In the genomic region with DNA sequence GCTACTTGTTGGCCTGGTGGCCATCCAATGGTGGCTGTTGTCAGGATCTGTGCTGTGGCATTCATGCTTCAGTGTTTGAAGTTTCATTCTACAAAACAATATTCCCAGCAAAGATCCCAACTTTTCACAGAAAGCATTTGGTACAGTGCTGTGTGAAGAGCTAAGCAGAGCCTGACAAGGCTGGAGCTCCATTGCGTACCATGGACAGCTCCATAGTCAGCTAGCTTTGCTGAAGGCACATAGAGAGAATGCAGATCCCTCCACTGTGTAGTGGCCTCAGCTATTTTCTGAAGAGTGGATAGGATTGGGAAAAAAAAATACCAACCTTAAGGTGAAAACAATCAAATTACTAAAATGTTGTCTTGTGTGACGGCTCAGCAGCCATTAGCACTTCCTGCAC, we compare ENCODE assay signal across 10 mouse cellular contexts. TPM values are rescaled to one million over a fixed set of nuclear protein-coding genes. Genes with fewer than 3 reads are reported as not detected.
A peak's percentile ranks its signal among the peaks of the same experiment; 100 is the strongest.
DNase-seq lines count a peak whose midpoint lies in the region; ATAC-seq and TF ChIP-seq lines count a peak whose summit lies in the region.
"Had no signal": no experiment of that assay in that cellular context is flagged by ENCODE, and none has a peak within 500 bp of the region (broad histone marks: within the 10 kb centered on the region; RNA-seq: fewer than 3 reads in every experiment).

No protein-coding gene starts in this region.

- H3K27ac ChIP-seq in kidney, embryonic 16.5 days (ENCODE audit: low read length) = no peak overlapping the region
- no peak overlapping the region for H3K27ac ChIP-seq in MEL (ENCODE audit: control insufficient read depth, low read depth, low read length)
- H3K27ac ChIP-seq in liver, postnatal 0 days (ENCODE audit: low read depth) = no peak overlapping the region
- H3K27ac ChIP-seq in forebrain, embryonic 12.5 days = no peak overlapping the region
- H3K27ac ChIP-seq: embryonic facial prominence, embryonic 12.5 days; heart, adult 2 months had no signal

- H3K4me3 ChIP-seq in kidney, embryonic 16.5 days (ENCODE audit: low read length) = no peak overlapping the region
- no peak overlapping the region for H3K4me3 ChIP-seq in MEL (ENCODE audit: control insufficient read depth in 1 of 2, insufficient read depth in 1 of 2, low read depth in 2 of 2, low read length in 2 of 2)
- H3K4me3 ChIP-seq in liver, postnatal 0 days (ENCODE audit: low read depth, low read length) = no peak overlapping the region
- no peak overlapping the region for H3K4me3 ChIP-seq in forebrain, embryonic 12.5 days (replicated peaks)
- H3K4me3 ChIP-seq: embryonic facial prominence, embryonic 12.5 days; heart, adult 2 months had no signal

- peak; percentile 43 for DNase-seq in kidney, postnatal 14 days
- DNase-seq in MEL (ENCODE audit: low read depth, low spot score) = peak; percentile 47
- DNase-seq in adrenal gland, postnatal 36 days = peak; percentile 24 to 45
- peak; percentile 2 for DNase-seq in lung, postnatal 36 days
- DNase-seq in liver, postnatal 0 days = no peak
- no peak for DNase-seq in thymus, postnatal 10 days (ENCODE audit: low spot score in 2 of 2)
- DNase-seq: heart, adult 2 months had no signal

- H3K36me3 ChIP-seq in kidney, embryonic 16.5 days (ENCODE audit: insufficient read depth, low read length) = no peaks in the 10 kb centered on the region
- H3K36me3 ChIP-seq in MEL (ENCODE audit: control insufficient read depth in 1 of 2, insufficient read depth in 2 of 2, low read length in 2 of 2) = no peaks in the 10 kb centered on the region
- no peaks in the 10 kb centered on the region for H3K36me3 ChIP-seq in liver, postnatal 0 days (replicated peaks; ENCODE audit: insufficient read depth, low read length)
- H3K36me3 ChIP-seq in forebrain, embryonic 12.5 days (replicated peaks) = no peaks in the 10 kb centered on the region
- H3K36me3 ChIP-seq: embryonic facial prominence, embryonic 12.5 days had no signal

- H3K4me2 ChIP-seq in kidney, embryonic 16.5 days (replicated peaks; ENCODE audit: low read depth, low read length) = no peak overlapping the region
- H3K4me2 ChIP-seq in liver, postnatal 0 days (ENCODE audit: low read depth, low read length) = no peak overlapping the region
- no peak overlapping the region for H3K4me2 ChIP-seq in forebrain, embryonic 12.5 days
- H3K4me2 ChIP-seq: embryonic facial prominence, embryonic 12.5 days had no signal

- H3K4me1 ChIP-seq in kidney, embryonic 16.5 days (ENCODE audit: insufficient read depth, low read length) = no peaks in the 10 kb centered on the region
- H3K4me1 ChIP-seq in MEL (ENCODE audit: control insufficient read depth in 1 of 2, insufficient read depth in 2 of 2, low read length in 2 of 2) = no peaks in the 10 kb centered on the region
- no peaks in the 10 kb centered on the region for H3K4me1 ChIP-seq in liver, postnatal 0 days (ENCODE audit: insufficient read depth)
- H3K4me1 ChIP-seq in forebrain, embryonic 12.5 days = no peaks in the 10 kb centered on the region
- H3K4me1 ChIP-seq: embryonic facial prominence, embryonic 12.5 days had no signal

- no peak for TF ChIP-seq POLR2A in MEL (IDR thresholded peaks at IDR 0.05; ENCODE audit: control insufficient read depth in 1 of 2, insufficient read depth in 1 of 2, low read depth in 1 of 2, low read length in 2 of 2, poor library complexity in 1 of 2)

- no peak for TF ChIP-seq RAD21 in MEL (IDR thresholded peaks at IDR 0.05; ENCODE audit: low read depth, low read length)

- TF ChIP-seq EP300 in MEL (IDR thresholded peaks at IDR 0.05; ENCODE audit: low read depth in 1 of 2, low read length in 2 of 2) = no peak
- no peak for TF ChIP-seq EP300 in liver, postnatal 0 days (IDR thresholded peaks at IDR 0.05; ENCODE audit: low read depth)

- WGBS in kidney, embryonic 16.5 days = 55% methylated on average over 2 of the region's 2 CpGs
- WGBS in liver, postnatal 0 days (ENCODE audit: insufficient replicate concordance) = 44% methylated on average over 2 of the region's 2 CpGs
- 69% methylated on average over 2 of the region's 2 CpGs for WGBS in forebrain, embryonic 12.5 days

- no peak for ATAC-seq in kidney, embryonic 16.5 days (ENCODE audit: low FRiP score, low TSS enrichment)
- ATAC-seq in liver, postnatal 0 days = no peak
- ATAC-seq in forebrain, embryonic 12.5 days (ENCODE audit: low FRiP score) = no peak

- no peaks in the 10 kb centered on the region for H3K79me2 ChIP-seq in MEL (ENCODE audit: control insufficient read depth, insufficient read depth, low read length, poor library complexity)

- no peaks in the 10 kb centered on the region for H3K27me3 ChIP-seq in kidney, embryonic 16.5 days (ENCODE audit: insufficient read depth, low read length)
- no peaks in the 10 kb centered on the region for H3K27me3 ChIP-seq in MEL (ENCODE audit: control insufficient read depth in 1 of 2, insufficient read depth in 2 of 2, low read length in 2 of 2)
- no peaks in the 10 kb centered on the region for H3K27me3 ChIP-seq in liver, postnatal 0 days (ENCODE audit: insufficient read depth, low read length)
- no peaks in the 10 kb centered on the region for H3K27me3 ChIP-seq in forebrain, embryonic 12.5 days
- H3K27me3 ChIP-seq: embryonic facial prominence, embryonic 12.5 days had no signal

- H3K9ac ChIP-seq in kidney, embryonic 16.5 days (replicated peaks; ENCODE audit: low read length) = no peak overlapping the region
- H3K9ac ChIP-seq in MEL (ENCODE audit: control insufficient read depth, low read depth, low read length, poor library complexity, severe bottlenecking) = no peak overlapping the region
- H3K9ac ChIP-seq in liver, postnatal 0 days (replicated peaks) = no peak overlapping the region
- H3K9ac ChIP-seq in forebrain, embryonic 12.5 days = no peak overlapping the region
- H3K9ac ChIP-seq: embryonic facial prominence, embryonic 12.5 days had no signal

- no peaks in the 10 kb centered on the region for H3K9me3 ChIP-seq in kidney, embryonic 16.5 days (ENCODE audit: low read length)
- no peaks in the 10 kb centered on the region for H3K9me3 ChIP-seq in MEL (replicated peaks; ENCODE audit: insufficient read depth, low read length)
- no peaks in the 10 kb centered on the region for H3K9me3 ChIP-seq in liver, postnatal 0 days (ENCODE audit: low read length)
- H3K9me3 ChIP-seq in forebrain, embryonic 12.5 days = no peaks in the 10 kb centered on the region
- H3K9me3 ChIP-seq: embryonic facial prominence, embryonic 12.5 days had no signal

- no peak for TF ChIP-seq CTCF in MEL (IDR thresholded peaks at IDR 0.05 in 2 of 3, conservative IDR thresholded peaks at IDR 0.05 in 1 of 3; ENCODE audit: control insufficient read depth in 1 of 3, insufficient read depth in 1 of 3, low read depth in 2 of 3, low read length in 3 of 3, poor library complexity in 1 of 3, severe bottlenecking in 1 of 3)
- no peak for TF ChIP-seq CTCF in liver, postnatal 0 days (IDR thresholded peaks at IDR 0.05; ENCODE audit: low read depth)

TF ChIP-seq in MEL, 35 proteins besides CTCF, POLR2A, EP300 and RAD21:
- TF ChIP-seq USF1 (IDR thresholded peaks at IDR 0.05; ENCODE audit: low read depth, low read length) (no peak), TCF12 (IDR thresholded peaks at IDR 0.05; ENCODE audit: low read depth, low read length) (no peak), ZNF384 (IDR thresholded peaks at IDR 0.05; ENCODE audit: low read depth, low read length) (no peak), USF2 (IDR thresholded peaks at IDR 0.05; ENCODE audit: borderline replicate concordance in 1 of 2, insufficient read depth in 1 of 2, low read depth in 1 of 2, low read length in 2 of 2) (no peak), JUND (IDR thresholded peaks at IDR 0.05; ENCODE audit: low read depth, low read length) (no peak), GABPA (IDR thresholded peaks at IDR 0.05; ENCODE audit: low read depth, low read length) (no peak), NRF1 (IDR thresholded peaks at IDR 0.05; ENCODE audit: insufficient read depth, low read depth, low read length, poor library complexity, severe bottlenecking) (no peak), MAZ (IDR thresholded peaks at IDR 0.05; ENCODE audit: low read depth, low read length) (no peak)

RNA-seq across cellular contexts. Expression of gene Zfp746, which starts 50.5 kb away (rescaled TPM):
- 9.1 and 16.4 TPM in 2 replicates for polyA plus RNA-seq in kidney, embryonic 16.5 days (2015; fragmentation: Nextera tagmentation; extraction: Ambion mirVana)
- total RNA-seq in MEL (2012; rRNA removed) = 13.5 and 17.8 TPM in 2 replicates
- polyA plus RNA-seq in MEL (2012; ENCODE audit: insufficient read depth in 1 of 2, insufficient read length in 2 of 2, low read depth in 1 of 2, low replicate concordance in 2 of 2, missing spikeins in 1 of 2) = 10 to 100 TPM in 1 of 2 experiments, not detected in 1; 22.1 TPM
- total RNA-seq in adrenal gland, postnatal 36 days (2021) = 10 to 100 TPM; 22.4 to 24.5 TPM
- 4.1 and 5.3 TPM in 2 replicates for polyA plus RNA-seq in liver, postnatal 0 days (2015; fragmentation: Nextera tagmentation; extraction: Ambion mirVana)
- 27.4 and 28.3 TPM in 2 replicates for polyA plus RNA-seq in forebrain, embryonic 12.5 days (2016; fragmentation: Nextera tagmentation; extraction: Ambion mirVana)

Comparison
In these comparisons a context has a peak if more than half of its experiments do, and no peak if none do; other contexts are left out.
1. DNase-seq: peak in kidney, postnatal 14 days (single experiment), MEL (single experiment), adrenal gland, postnatal 36 days (2 of 2) and lung, postnatal 36 days (single experiment); none in liver, postnatal 0 days (single experiment) and thymus, postnatal 10 days (0 of 2).